Mouse (Mus musculus) stomach, embryonic 16.5 days (tissue): Measurements from ENCODE around the gene Fancc. TPM values are rescaled to one million over a fixed set of nuclear protein-coding genes. Genes with fewer than 3 reads are reported as not detected.
A peak's percentile ranks its signal among the peaks of the same experiment; 100 is the strongest.
"Not testable (repeated sequence)": the region's sequence is repeated elsewhere in the genome, so short reads cannot be mapped to it uniquely, and the experiment has no call there.

Experiments
- ATAC-seq: fragments of 200-750 bp; cut with Nextera tagmentation; 2 replicates; pipeline ENCODE4 v1.8.0; 2017; ENCODE audit warnings: moderate number of reproducible peaks, moderate TSS enrichment; ENCODE audit not compliant: insufficient read depth, low FRiP score
- H3K27ac ChIP-seq: fragments of 300-500 bp; sonication (generic); 2 replicates; pipeline ENCODE4 v1.5.1; 2014; ENCODE audit warnings: low read length
- H3K27me3 ChIP-seq: fragments of 300-500 bp; sonication (generic); 2 replicates; pipeline ENCODE4 v1.6.1; 2014; ENCODE audit warnings: low read length, control low read depth, mixed read lengths; ENCODE audit not compliant: control insufficient read depth, insufficient read depth
- H3K36me3 ChIP-seq: fragments of 300-500 bp; sonication (generic); 2 replicates; pipeline ENCODE4 v1.6.1; 2014; ENCODE audit warnings: low read length; ENCODE audit not compliant: control insufficient read depth, insufficient read depth
- H3K4me1 ChIP-seq: fragments of 300-500 bp; sonication (generic); 2 replicates; pipeline ENCODE4 v1.6.1; 2014; ENCODE audit warnings: low read length, control low read depth, mixed read lengths; ENCODE audit not compliant: control insufficient read depth, insufficient read depth
- H3K4me2 ChIP-seq: fragments of 300-500 bp; sonication (generic); 2 replicates; pipeline ENCODE4 v1.6.1; 2014; ENCODE audit warnings: low read depth, low read length, mixed read lengths
- H3K4me3 ChIP-seq: fragments of 300-500 bp; sonication (generic); replicated peaks from 2 replicates; pipeline ENCODE4 v1.5.1; 2014; ENCODE audit warnings: mild to moderate bottlenecking, low read length
- H3K9ac ChIP-seq: fragments of 300-500 bp; sonication (generic); 2 replicates; pipeline ENCODE4 v1.6.1; 2014; ENCODE audit warnings: low read length
- H3K9me3 ChIP-seq: fragments of 300-500 bp; sonication (generic); replicated peaks from 2 replicates; pipeline ENCODE4 v1.6.1; 2016; ENCODE audit warnings: low read length, control low read depth; ENCODE audit not compliant: control insufficient read depth
- WGBS: fragments of 180-500 bp; shearing (Covaris S2); extraction: QIAGEN DNeasy Blood & Tissue Kit; methylation state at CpG from one replicate; pipeline ENCODE4 v1.1.7; 2014; 5-methylcytosine and 5-hydroxymethylcytosine counted together
- polyA plus RNA-seq: library from polyadenylated mRNA; unstranded; fragments of >200 nt; fragmentation: Nextera tagmentation; extraction: Ambion mirVana; gene quantifications from 2 replicates; pipeline ENCODE4 v1.2.1, GENCODE M21; 2015

Gene Fancc
- polyA plus RNA-seq, 1 experiment from 2014 or later = 22.0 TPM

GRCm38 (mm10) chr13:63324311-63324710, 172.8 kb downstream of the Fancc start:
- Histone ChIP-seq H3K27ac (peak overlapping the region; percentile 80), H3K27me3 (no peaks in the 10 kb centered on the region), H3K36me3 (no peaks in the 10 kb centered on the region), H3K9ac (no peak overlapping the region), H3K9me3 (no peaks in the 10 kb centered on the region), H3K4me3 (no peak overlapping the region), H3K4me2 (no peak overlapping the region), H3K4me1 (peaks cover 17% of the 10 kb centered on the region; the same call in 1 of the 2 replicates)
- no peak for ATAC-seq
- WGBS = 50% methylated on average over 3 of the region's 3 CpGs

GRCm38 (mm10) chr13:63323286-63324075, 173.6 kb downstream of the Fancc start:
- Histone ChIP-seq H3K4me3 (no peak overlapping the region), H3K4me2 (no peak overlapping the region), H3K36me3 (no peaks in the 10 kb centered on the region), H3K9ac (no peak overlapping the region), H3K27ac (peak overlapping the region; percentile 80), H3K27me3 (no peaks in the 10 kb centered on the region), H3K9me3 (no peaks in the 10 kb centered on the region), H3K4me1 (peaks cover 17% of the 10 kb centered on the region; the same call in 1 of the 2 replicates)
- WGBS = 65% methylated on average over 9 of the region's 9 CpGs
- ATAC-seq = 0 out of 2 replicates have a peak, but pooled peaks have one; percentile 45

- no peak overlapping the region for H3K9ac ChIP-seq
- H3K27me3 ChIP-seq = no peaks in the 10 kb centered on the region
- peaks cover 17% of the 10 kb centered on the region; the same call in 1 of the 2 replicates for H3K4me1 ChIP-seq
- no peaks in the 10 kb centered on the region for H3K36me3 ChIP-seq
- no peak for ATAC-seq
- WGBS = 85% methylated on average over 6 of the region's 6 CpGs
- no peaks in the 10 kb centered on the region for H3K9me3 ChIP-seq
- H3K4me3 ChIP-seq = no peak overlapping the region
- H3K27ac ChIP-seq = no peak overlapping the region
- no peak overlapping the region for H3K4me2 ChIP-seq
These were observed 174.3 kb downstream of the Fancc start for GRCm38 (mm10) chr13:63322756-63323155.

- no peak for ATAC-seq
- WGBS = 63% methylated on average over 5 of the region's 5 CpGs
- no peak overlapping the region for H3K27ac ChIP-seq
- no peak overlapping the region for H3K9ac ChIP-seq
- H3K4me3 ChIP-seq = no peak overlapping the region
- no peaks in the 10 kb centered on the region for H3K27me3 ChIP-seq
- no peaks in the 10 kb centered on the region for H3K36me3 ChIP-seq
- H3K9me3 ChIP-seq = no peaks in the 10 kb centered on the region
- H3K4me2 ChIP-seq = no peak overlapping the region
- H3K4me1 ChIP-seq = peaks cover 17% of the 10 kb centered on the region; the same call in 1 of the 2 replicates
These were observed 175.4 kb downstream of the Fancc start for GRCm38 (mm10) chr13:63321689-63322088.

GRCm38 (mm10) chr13:63319814-63320213, 177.3 kb downstream of the Fancc start:
- H3K4me1 ChIP-seq = peaks cover 12% of the 10 kb centered on the region; the same call in 1 of the 2 replicates

GRCm38 (mm10) chr13:63317681-63318104, 179.4 kb downstream of the Fancc start:
- H3K36me3 ChIP-seq = no peaks in the 10 kb centered on the region; the same call in 1 of the 2 replicates
- WGBS = 49% methylated on average over 7 of the region's 7 CpGs
- H3K9ac ChIP-seq = no peak overlapping the region
- H3K4me2 ChIP-seq = no peak overlapping the region
- no peaks in the 10 kb centered on the region for H3K9me3 ChIP-seq
- H3K4me3 ChIP-seq = no peak overlapping the region
- no peaks in the 10 kb centered on the region for H3K4me1 ChIP-seq
- H3K27ac ChIP-seq = no peak overlapping the region
- H3K27me3 ChIP-seq = no peaks in the 10 kb centered on the region
- no peak for ATAC-seq

More at GRCm38 (mm10) chr13:63319814-63320213, 177.3 kb downstream of the Fancc start:
- Histone ChIP-seq H3K36me3 (no peaks in the 10 kb centered on the region; the same call in 1 of the 2 replicates), H3K9ac (no peak overlapping the region), H3K4me2 (no peak overlapping the region), H3K27ac (no peak overlapping the region), H3K9me3 (no peaks in the 10 kb centered on the region), H3K27me3 (no peaks in the 10 kb centered on the region), H3K4me3 (no peak overlapping the region)
- no peak for ATAC-seq
- WGBS = 94% methylated on average over 7 of the region's 7 CpGs

- H3K4me2 ChIP-seq = no peak overlapping the region
- WGBS = 75% methylated on average over 5 of the region's 5 CpGs
- no peaks in the 10 kb centered on the region; the same call in 1 of the 2 replicates for H3K36me3 ChIP-seq
- no peak overlapping the region for H3K4me3 ChIP-seq
- H3K9me3 ChIP-seq = no peaks in the 10 kb centered on the region
- no peak overlapping the region for H3K27ac ChIP-seq
- no peaks in the 10 kb centered on the region for H3K4me1 ChIP-seq
- H3K9ac ChIP-seq = no peak overlapping the region
- H3K27me3 ChIP-seq = no peaks in the 10 kb centered on the region
- no peak for ATAC-seq
These were observed 180.7 kb downstream of the Fancc start for GRCm38 (mm10) chr13:63316407-63316806.

- WGBS = 74% methylated on average over 6 of the region's 6 CpGs
- H3K9ac ChIP-seq = no peak overlapping the region
- H3K4me2 ChIP-seq = no peak overlapping the region
- no peaks in the 10 kb centered on the region for H3K4me1 ChIP-seq
- ATAC-seq = no peak
- H3K9me3 ChIP-seq = no peaks in the 10 kb centered on the region
- H3K36me3 ChIP-seq = no peaks in the 10 kb centered on the region; the same call in 1 of the 2 replicates
- no peaks in the 10 kb centered on the region for H3K27me3 ChIP-seq
- no peak overlapping the region for H3K4me3 ChIP-seq
- peak overlapping the region; percentile 21; the same call in 1 of the 2 replicates for H3K27ac ChIP-seq
These were observed 181.3 kb downstream of the Fancc start for GRCm38 (mm10) chr13:63315777-63316176.

- H3K4me2 ChIP-seq = not testable (repeated sequence)
These were observed 182.0 kb downstream of the Fancc start for GRCm38 (mm10) chr13:63315111-63315510.

More at GRCm38 (mm10) chr13:63315111-63315510, 182.0 kb downstream of the Fancc start:
- H3K4me1 ChIP-seq, H3K9me3 ChIP-seq, H3K4me3 ChIP-seq, ATAC-seq, H3K36me3 ChIP-seq, H3K9ac ChIP-seq, H3K27ac ChIP-seq, H3K27me3 ChIP-seq: not testable (repeated sequence)
- 93% methylated on average over 2 of the region's 4 CpGs for WGBS
